Mouse (Mus musculus): ENCODE measurements around the gene Fntb. TPM values are rescaled to one million over a fixed set of nuclear protein-coding genes. Genes with fewer than 3 reads are reported as not detected.

Fntb gene
- polyA plus RNA-seq, 1 experiment from 2014 or later: 41.7 TPM

- Histone ChIP-seq H3K27ac (ENCODE audit: low read depth, low read length) (no peak overlapping the region), H3K4me1 (ENCODE audit: control insufficient read depth, insufficient read depth, low read depth, low read length) (0 out of 2 replicates have a peak, but pooled peaks cover 2% of the 10 kb centered on the region), H3K9ac (ENCODE audit: low read depth, low read length) (no peak overlapping the region), H3K9me3 (ENCODE audit: control insufficient read depth, low read length) (no peaks in the 10 kb centered on the region; the same call in 1 of the 2 replicates), H3K4me2 (ENCODE audit: low read length) (no peak overlapping the region), H3K4me3 (ENCODE audit: low read length) (no peak overlapping the region), H3K36me3 (ENCODE audit: control insufficient read depth, insufficient read depth, low read length) (peaks cover 6% of the 10 kb centered on the region; the same call in 1 of the 2 replicates), H3K27me3 (replicated peaks; ENCODE audit: control insufficient read depth, insufficient read depth, low read length) (no peaks in the 10 kb centered on the region)
- 86% methylated on average over 10 of the region's 10 CpGs for WGBS
- ATAC-seq: no peak
Measured at GRCm38 (mm10) chr12:76897006-76897405, 131.6 kb downstream of the Fntb start.

GRCm38 (mm10) chr12:76898141-76898540, 132.8 kb downstream of the Fntb start:
- H3K36me3 ChIP-seq (ENCODE audit: control insufficient read depth, insufficient read depth, low read length): no peaks in the 10 kb centered on the region; the same call in 1 of the 2 replicates
- H3K4me2 ChIP-seq (ENCODE audit: low read length): no peak overlapping the region
- H3K4me1 ChIP-seq (ENCODE audit: control insufficient read depth, insufficient read depth, low read depth, low read length): 0 out of 2 replicates have a peak, but pooled peaks cover 2% of the 10 kb centered on the region
- no peak overlapping the region for H3K9ac ChIP-seq (ENCODE audit: low read depth, low read length)
- H3K27me3 ChIP-seq (replicated peaks; ENCODE audit: control insufficient read depth, insufficient read depth, low read length): no peaks in the 10 kb centered on the region
- no peak overlapping the region for H3K27ac ChIP-seq (ENCODE audit: low read depth, low read length)
- no peak for ATAC-seq
- no peaks in the 10 kb centered on the region; the same call in 1 of the 2 replicates for H3K9me3 ChIP-seq (ENCODE audit: control insufficient read depth, low read length)
- H3K4me3 ChIP-seq (ENCODE audit: low read length): no peak overlapping the region

- Histone ChIP-seq H3K27me3 (replicated peaks; ENCODE audit: control insufficient read depth, insufficient read depth, low read length) (no peaks in the 10 kb centered on the region), H3K9me3 (ENCODE audit: control insufficient read depth, low read length) (no peaks in the 10 kb centered on the region; the same call in 1 of the 2 replicates), H3K9ac (ENCODE audit: low read depth, low read length) (no peak overlapping the region), H3K4me1 (ENCODE audit: control insufficient read depth, insufficient read depth, low read depth, low read length) (0 out of 2 replicates have a peak, but pooled peaks cover 2% of the 10 kb centered on the region), H3K4me2 (ENCODE audit: low read length) (no peak overlapping the region), H3K27ac (ENCODE audit: low read depth, low read length) (no peak overlapping the region), H3K4me3 (ENCODE audit: low read length) (no peak overlapping the region), H3K36me3 (ENCODE audit: control insufficient read depth, insufficient read depth, low read length) (no peaks in the 10 kb centered on the region; the same call in 1 of the 2 replicates)
- ATAC-seq: no peak
- WGBS: 88% methylated on average over 10 of the region's 10 CpGs
Measured at GRCm38 (mm10) chr12:76899261-76899975, 134.0 kb downstream of the Fntb start.

- Histone ChIP-seq H3K9me3 (ENCODE audit: control insufficient read depth, low read length) (no peaks in the 10 kb centered on the region; the same call in 1 of the 2 replicates), H3K27me3 (replicated peaks; ENCODE audit: control insufficient read depth, insufficient read depth, low read length) (no peaks in the 10 kb centered on the region), H3K4me3 (ENCODE audit: low read length) (no peak overlapping the region), H3K9ac (ENCODE audit: low read depth, low read length) (no peak overlapping the region), H3K36me3 (ENCODE audit: control insufficient read depth, insufficient read depth, low read length) (peaks cover under 1% of the 10 kb centered on the region; the same call in 1 of the 2 replicates), H3K4me1 (ENCODE audit: control insufficient read depth, insufficient read depth, low read depth, low read length) (no peaks in the 10 kb centered on the region), H3K4me2 (ENCODE audit: low read length) (no peak overlapping the region), H3K27ac (ENCODE audit: low read depth, low read length) (no peak overlapping the region)
- WGBS: 81% methylated on average over 3 of the region's 3 CpGs
- ATAC-seq: no peak
Measured at GRCm38 (mm10) chr12:76901508-76902294, 136.3 kb downstream of the Fntb start.

- H3K4me1 ChIP-seq (ENCODE audit: control insufficient read depth, insufficient read depth, low read depth, low read length): peaks cover 5% of the 10 kb centered on the region; the same call in 1 of the 2 replicates
- no peak overlapping the region for H3K4me2 ChIP-seq (ENCODE audit: low read length)
- 93% methylated on average over 1 of the region's 1 CpGs for WGBS
- no peak overlapping the region for H3K4me3 ChIP-seq (ENCODE audit: low read length)
- H3K9ac ChIP-seq (ENCODE audit: low read depth, low read length): no peak overlapping the region
- H3K9me3 ChIP-seq (ENCODE audit: control insufficient read depth, low read length): no peaks in the 10 kb centered on the region; the same call in 1 of the 2 replicates
- ATAC-seq: no peak
- no peaks in the 10 kb centered on the region for H3K27me3 ChIP-seq (replicated peaks; ENCODE audit: control insufficient read depth, insufficient read depth, low read length)
- H3K27ac ChIP-seq (ENCODE audit: low read depth, low read length): no peak overlapping the region
- 0 out of 2 replicates have a peak, but pooled peaks cover 3% of the 10 kb centered on the region for H3K36me3 ChIP-seq (ENCODE audit: control insufficient read depth, insufficient read depth, low read length)
Measured at GRCm38 (mm10) chr12:76906278-76906677, 140.9 kb downstream of the Fntb start.

GRCm38 (mm10) chr12:76909218-76909617, 143.8 kb downstream of the Fntb start:
- Histone ChIP-seq H3K36me3 (ENCODE audit: control insufficient read depth, insufficient read depth, low read length) (0 out of 2 replicates have a peak, but pooled peaks cover 3% of the 10 kb centered on the region), H3K4me1 (ENCODE audit: control insufficient read depth, insufficient read depth, low read depth, low read length) (peaks cover 5% of the 10 kb centered on the region; the same call in 1 of the 2 replicates), H3K9ac (ENCODE audit: low read depth, low read length) (no peak overlapping the region), H3K27ac (ENCODE audit: low read depth, low read length) (no peak overlapping the region), H3K9me3 (ENCODE audit: control insufficient read depth, low read length) (no peaks in the 10 kb centered on the region), H3K4me2 (ENCODE audit: low read length) (no peak overlapping the region), H3K27me3 (replicated peaks; ENCODE audit: control insufficient read depth, insufficient read depth, low read length) (no peaks in the 10 kb centered on the region), H3K4me3 (ENCODE audit: low read length) (no peak overlapping the region)
- no peak for ATAC-seq
- WGBS: 86% methylated on average over 5 of the region's 5 CpGs

- Histone ChIP-seq H3K27me3 (replicated peaks; ENCODE audit: control insufficient read depth, insufficient read depth, low read length) (no peaks in the 10 kb centered on the region), H3K27ac (ENCODE audit: low read depth, low read length) (no peak overlapping the region), H3K4me3 (ENCODE audit: low read length) (no peak overlapping the region), H3K4me1 (ENCODE audit: control insufficient read depth, insufficient read depth, low read depth, low read length) (peaks cover 5% of the 10 kb centered on the region; the same call in 1 of the 2 replicates), H3K9me3 (ENCODE audit: control insufficient read depth, low read length) (no peaks in the 10 kb centered on the region), H3K4me2 (ENCODE audit: low read length) (no peak overlapping the region), H3K36me3 (ENCODE audit: control insufficient read depth, insufficient read depth, low read length) (0 out of 2 replicates have a peak, but pooled peaks cover 3% of the 10 kb centered on the region), H3K9ac (ENCODE audit: low read depth, low read length) (no peak overlapping the region)
- 62% methylated on average over 11 of the region's 11 CpGs for WGBS
- 0 out of 2 replicates have a peak, but pooled peaks have one; percentile 38 for ATAC-seq
Measured at GRCm38 (mm10) chr12:76910258-76910940, 145.0 kb downstream of the Fntb start.

GRCm38 (mm10) chr12:76911171-76911726, 145.9 kb downstream of the Fntb start:
- Histone ChIP-seq H3K27ac (ENCODE audit: low read depth, low read length) (no peak overlapping the region), H3K9ac (ENCODE audit: low read depth, low read length) (peak overlapping the region; percentile 17; the same call in 1 of the 2 replicates), H3K4me3 (ENCODE audit: low read length) (no peak overlapping the region), H3K4me1 (ENCODE audit: control insufficient read depth, insufficient read depth, low read depth, low read length) (peaks cover 5% of the 10 kb centered on the region; the same call in 1 of the 2 replicates), H3K9me3 (ENCODE audit: control insufficient read depth, low read length) (no peaks in the 10 kb centered on the region), H3K27me3 (replicated peaks; ENCODE audit: control insufficient read depth, insufficient read depth, low read length) (no peaks in the 10 kb centered on the region), H3K36me3 (ENCODE audit: control insufficient read depth, insufficient read depth, low read length) (peaks cover 6% of the 10 kb centered on the region), H3K4me2 (ENCODE audit: low read length) (no peak overlapping the region)
- no peak for ATAC-seq
- WGBS: 56% methylated on average over 16 of the region's 16 CpGs

Data from hindbrain, embryonic 16.5 days (tissue).